Mouse (Mus musculus) adrenal gland, postnatal 4 days (tissue): Measurements from ENCODE around the gene Slx4. TPM values are rescaled to one million over a fixed set of nuclear protein-coding genes. Genes with fewer than 3 reads are reported as not detected.
"Not testable (repeated sequence)": the region's sequence is repeated elsewhere in the genome, so short reads cannot be mapped to it uniquely, and the experiment has no call there.

Source experiments
- DNase-seq, 2 experiments: peaks; one replicate each; pipeline ENCODE4 v3.0.0; 2021 to 2022; ENCODE audit warnings: low spot score in 2 of 2, mixed read lengths in 2 of 2
- total RNA-seq, 2 experiments: library from RNA; stranded (reverse); gene quantifications; 2 replicates each; pipeline ENCODE4 v1.2.3; 2021

Gene Slx4
- total RNA-seq, 2 experiments from 2014 or later, result 28.0 to 31.0 TPM

DNA sequence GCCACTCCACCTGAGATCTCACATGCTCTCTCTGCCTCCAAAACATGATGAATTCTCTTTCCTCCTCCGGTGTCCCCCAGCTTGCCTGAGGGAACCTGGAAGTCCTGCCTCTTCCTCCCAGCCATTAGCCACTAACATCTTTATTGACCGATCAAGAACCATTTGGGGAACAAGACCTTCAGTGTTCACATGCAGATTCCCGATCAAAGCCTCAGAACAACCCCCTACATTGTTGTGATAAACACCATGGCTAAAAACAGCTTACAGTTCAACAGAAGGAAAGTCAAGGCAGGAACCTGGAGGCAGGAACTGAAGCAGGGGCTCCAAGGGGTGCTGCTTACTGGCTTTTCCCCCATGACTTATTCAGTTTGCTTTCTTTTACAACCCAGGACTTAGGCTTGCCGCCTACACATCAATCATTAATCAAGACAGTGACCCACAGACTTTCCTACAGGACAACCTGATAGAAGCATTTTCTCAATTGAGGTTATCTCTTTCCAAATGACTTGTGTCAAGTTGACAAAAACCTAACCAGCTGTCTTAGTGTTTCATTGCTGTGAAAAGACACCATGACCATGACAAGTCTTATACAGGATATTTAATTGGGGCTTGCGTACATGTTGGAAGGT is 10.6 kb upstream of the Slx4 start:
- no peak for DNase-seq

DNA sequence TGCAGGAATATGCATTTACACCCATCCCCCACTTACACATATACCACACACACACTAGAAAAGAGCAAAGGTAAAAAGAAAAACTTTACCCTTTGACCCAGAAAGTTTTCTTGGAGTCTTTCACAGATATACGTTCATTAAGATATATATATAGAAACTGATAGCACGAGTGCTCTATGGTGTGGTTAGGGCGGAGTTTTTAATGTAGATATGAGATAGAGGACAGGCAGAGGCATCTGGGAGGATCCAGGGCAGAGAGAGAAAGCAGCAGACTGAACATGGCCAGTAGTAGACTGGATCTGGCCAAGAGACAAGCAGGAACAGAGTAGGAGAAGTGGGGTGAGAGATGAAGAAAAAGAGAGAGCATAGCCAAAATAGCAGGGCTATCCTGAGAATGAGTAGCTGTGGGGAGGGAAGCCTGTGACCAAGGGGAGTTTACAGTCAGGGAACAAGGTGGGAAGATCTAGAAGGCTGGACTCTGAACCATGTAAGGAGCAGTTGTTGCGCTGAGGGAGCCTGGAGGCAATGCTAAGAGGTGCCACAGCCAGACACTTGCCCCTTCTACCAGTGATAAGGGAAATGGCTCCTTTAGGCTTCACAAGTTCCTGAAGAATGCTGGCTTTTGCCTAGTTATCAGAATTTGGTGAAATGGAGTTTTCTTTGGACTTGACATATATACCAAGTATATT is 9.5 kb upstream of the Slx4 start:
- DNase-seq, result no peak

DNA sequence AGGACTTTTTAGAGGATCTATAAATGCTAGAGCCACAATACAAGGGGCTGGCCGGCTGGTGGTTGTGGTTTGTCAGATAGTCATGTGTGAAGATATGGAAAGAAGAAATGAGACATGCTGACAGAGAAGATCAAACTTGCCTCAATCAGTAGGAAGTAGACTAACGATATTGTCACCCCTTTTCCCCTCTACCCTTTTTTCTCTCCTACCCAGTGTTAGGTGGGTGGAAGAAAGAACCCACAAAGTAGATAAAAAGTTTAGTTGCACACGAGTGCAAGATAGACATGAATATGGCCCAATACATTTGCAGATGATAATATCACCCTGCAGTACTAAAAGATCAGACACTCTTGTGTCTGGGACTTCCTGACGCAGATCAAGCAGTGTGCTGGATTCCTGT is 15.2 kb downstream of the Slx4 start:
- no peak for DNase-seq

DNA sequence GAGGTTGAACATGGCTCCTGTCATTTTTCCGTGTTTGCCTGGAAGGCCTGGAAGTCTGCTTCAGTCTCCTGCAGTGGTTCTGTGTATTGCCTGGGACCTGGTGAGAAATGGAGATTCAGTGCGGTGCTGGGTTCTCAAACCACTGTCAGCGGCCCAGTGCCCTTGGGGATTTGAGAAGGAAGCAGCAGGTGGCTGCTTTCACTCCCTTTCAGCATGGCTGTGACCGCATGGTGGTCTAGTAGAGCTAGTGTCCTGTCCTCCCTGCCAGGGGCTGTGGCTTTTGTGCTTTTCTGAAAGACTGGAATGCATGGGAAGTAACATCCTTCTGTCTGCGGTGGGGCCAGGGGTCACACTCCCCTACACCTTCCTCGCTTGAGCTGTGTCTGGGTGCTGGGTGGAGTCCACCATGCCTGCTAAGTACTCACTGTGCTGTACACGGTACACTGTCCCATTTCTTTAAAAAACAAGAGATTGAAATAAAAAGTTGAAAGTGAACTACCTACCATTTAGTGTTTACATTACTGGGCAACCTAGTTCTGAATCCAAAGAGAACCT is 20.3 kb downstream of the Slx4 start:
- no peak for DNase-seq

DNA sequence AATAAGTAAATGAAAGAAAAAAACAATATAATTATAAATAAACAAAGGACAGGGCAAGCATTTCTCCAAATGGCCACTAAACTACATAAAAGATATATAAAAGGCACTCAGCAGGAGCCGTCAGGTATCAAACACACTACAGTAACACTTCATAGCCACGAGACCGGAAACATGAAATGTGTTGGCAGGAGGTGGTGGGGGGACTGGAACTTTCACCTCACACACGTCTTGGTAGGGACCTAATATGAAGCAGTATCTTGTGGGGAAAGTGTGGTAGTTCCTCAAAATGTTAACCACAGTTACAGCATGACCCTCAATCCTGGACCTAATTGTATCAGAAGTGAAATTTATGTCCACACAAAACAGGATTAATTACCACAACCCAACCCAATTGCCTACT is 21.4 kb downstream of the Slx4 start:
- no peak for DNase-seq

- no peak for DNase-seq
Observed at GRCm38 (mm10) chr16:3976712-3977111, 26.9 kb downstream of the Slx4 start.

DNA sequence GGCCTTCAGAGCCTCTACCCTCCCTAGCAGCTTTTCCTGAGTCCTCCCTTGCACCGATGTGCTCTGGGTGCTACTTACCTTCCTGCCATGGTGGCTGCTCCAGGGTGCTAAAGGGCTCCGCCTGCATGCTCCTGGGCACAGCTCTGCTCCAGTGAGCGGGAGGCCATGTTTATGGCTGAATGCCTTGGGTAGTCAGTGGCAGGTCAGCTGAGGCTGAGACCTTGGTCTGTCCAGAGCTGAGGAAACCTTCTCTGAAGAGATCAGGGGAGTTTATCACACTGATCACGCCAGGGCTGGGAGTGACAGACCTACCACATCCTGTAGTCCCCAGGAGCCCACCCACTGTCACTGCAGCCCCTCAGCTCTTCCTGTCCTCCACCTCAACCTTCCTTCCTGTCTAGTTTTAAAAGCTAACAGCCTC is 27.3 kb downstream of the Slx4 start, which contains the start of gene Nlrc3:
Nlrc3 (minus strand) TSS at position 382 of the 421 bp plus-strand sequence.
- DNase-seq, result no peak

GRCm38 (mm10) chr16:3975658-3976057 is 27.9 kb downstream of the Slx4 start:
- no peak for DNase-seq

DNA sequence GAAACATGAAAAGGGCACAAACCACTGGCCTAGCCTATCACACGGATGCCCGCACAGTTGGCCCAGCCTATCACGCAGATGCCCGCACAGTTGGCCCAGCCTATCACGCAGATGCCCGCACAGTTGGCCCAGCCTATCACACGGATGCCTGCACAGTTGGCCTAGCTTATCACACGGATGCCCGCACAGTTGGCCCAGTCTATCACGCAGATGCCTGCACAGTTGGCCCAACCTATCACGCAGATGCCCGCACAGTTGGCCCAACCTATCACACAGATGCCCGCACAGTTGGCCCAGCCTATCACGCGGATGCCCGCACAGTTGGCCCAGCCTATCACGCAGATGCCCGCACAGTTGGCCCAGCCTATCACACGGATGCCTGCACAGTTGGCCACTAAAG is 29.1 kb downstream of the Slx4 start:
- not testable (repeated sequence) for DNase-seq

DNA sequence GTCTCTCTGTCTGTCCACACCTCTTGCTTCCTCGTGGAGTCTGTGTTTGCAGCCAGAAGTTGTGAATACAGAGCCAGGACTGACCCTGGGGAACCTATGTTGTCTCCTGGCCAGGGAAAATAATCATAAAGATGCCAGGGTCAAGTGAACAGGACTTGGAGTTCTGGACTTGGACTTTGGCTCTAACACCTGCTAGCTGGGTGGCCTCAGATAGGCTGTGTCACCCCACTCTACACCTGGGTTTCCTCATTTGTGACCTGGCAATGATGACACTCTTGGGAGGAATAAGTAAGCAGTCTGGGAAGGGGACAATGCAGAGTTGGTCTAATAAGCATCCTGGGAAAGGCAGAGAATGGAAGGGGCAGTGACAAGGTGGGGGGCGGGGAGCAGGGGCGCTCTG is 38.0 kb downstream of the Slx4 start:
- no peak for DNase-seq

GRCm38 (mm10) chr16:3964990-3965389 is 38.6 kb downstream of the Slx4 start:
- DNase-seq, result no peak

GRCm38 (mm10) chr16:3959261-3959660 is 44.3 kb downstream of the Slx4 start:
- no peak for DNase-seq

GRCm38 (mm10) chr16:3956369-3956768 is 47.2 kb downstream of the Slx4 start:
- no peak for DNase-seq

GRCm38 (mm10) chr16:3951141-3951540 is 52.4 kb downstream of the Slx4 start:
- no peak for DNase-seq

DNA sequence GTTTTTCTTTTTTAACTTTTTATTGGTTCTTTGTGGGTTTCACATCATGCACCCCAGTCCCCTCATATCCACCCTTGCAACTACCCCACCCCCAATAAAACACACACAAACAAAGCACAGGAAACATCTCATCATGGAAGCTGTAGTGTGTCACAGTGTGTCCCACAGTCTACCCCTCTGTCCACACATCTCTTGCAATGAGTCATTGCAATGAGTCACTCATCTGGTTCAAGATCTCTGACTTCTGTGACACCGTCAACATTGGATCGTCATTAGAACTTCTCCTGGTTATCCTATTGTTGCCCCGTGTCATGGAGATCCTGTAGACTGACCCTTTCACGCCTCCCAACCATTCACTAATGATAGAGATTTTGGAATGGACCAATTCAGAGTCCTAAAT is 68.9 kb downstream of the Slx4 start:
- DNase-seq, result no peak

DNA sequence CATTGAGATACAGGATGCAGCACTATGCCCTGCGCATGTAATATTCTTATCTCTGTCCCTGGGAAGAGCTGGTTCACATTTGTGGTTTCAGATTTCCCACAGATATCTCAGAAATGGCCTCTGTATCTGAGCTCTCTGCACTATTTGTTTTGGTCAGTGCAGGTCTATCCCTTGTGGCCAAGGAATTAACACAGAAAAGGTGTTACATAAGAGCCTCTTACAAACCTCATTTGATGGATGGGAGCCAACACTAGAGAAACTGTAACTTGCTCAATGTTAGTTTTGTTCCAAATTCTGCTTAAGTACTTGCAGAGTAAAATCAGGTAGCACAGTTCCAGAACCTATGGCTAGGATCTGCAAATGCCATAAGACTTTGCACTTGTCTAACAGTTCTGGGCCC is 69.5 kb downstream of the Slx4 start:
- no peak for DNase-seq

DNA sequence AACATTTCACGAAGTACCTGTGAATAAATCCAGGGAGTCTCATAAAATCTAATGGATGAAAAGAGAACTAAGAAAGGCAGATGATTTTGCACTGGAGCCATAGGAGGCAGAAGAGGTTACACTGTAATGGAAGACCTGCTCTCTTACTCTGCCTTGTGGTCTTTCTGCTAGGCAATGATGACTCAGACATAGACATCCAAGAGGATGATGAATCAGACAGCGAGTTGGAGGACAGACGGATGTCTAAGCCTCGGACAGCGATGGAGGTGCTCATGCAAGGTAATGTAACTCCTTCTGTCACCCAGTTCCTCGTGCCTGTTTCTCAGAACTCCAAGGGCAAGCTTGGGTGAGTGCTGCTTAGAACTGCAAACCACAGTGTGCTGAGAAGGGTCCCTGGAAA is 70.0 kb downstream of the Slx4 start:
- DNase-seq, result no peak

GRCm38 (mm10) chr16:3929151-3929550 is 74.4 kb downstream of the Slx4 start:
- no peak for DNase-seq
